Mouse (Mus musculus): ENCODE data around the gene Rras2. TPM values are rescaled to one million over a fixed set of nuclear protein-coding genes. Genes with fewer than 3 reads are reported as not detected.

Gene Rras2
- 124 TPM for total RNA-seq (2023)

DNA sequence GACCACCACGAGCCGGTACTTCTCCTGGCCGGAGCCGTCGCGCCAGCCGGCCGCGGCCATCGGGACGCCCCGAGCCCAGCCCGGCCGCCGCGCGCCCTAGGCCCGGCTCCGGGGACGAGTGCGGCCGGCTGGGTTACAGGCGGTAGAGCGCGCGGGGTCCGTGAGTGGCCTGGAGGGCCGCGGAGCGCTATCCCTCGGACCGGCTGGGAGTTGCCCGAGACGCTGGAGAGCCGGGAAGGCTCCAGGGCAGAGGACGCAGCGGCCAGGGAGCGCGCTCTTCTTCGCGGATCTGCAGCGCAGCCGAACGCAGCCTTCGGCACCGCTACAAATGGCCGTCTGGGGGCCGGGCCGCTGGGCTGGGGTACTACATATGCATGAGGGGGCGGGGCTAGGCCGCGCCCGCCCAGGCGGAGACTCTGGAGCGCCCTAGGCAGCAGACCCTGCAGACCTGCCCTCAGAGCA is at the start of gene Rras2:
Gene Rras2 (minus strand): TSS at position 338 of the 462 bp plus-strand sequence.

Other genes with a start within 250 kb of the Rras2 start
- gene Copb1, start 136.9 kb upstream of the Rras2 start, total RNA-seq (2023): 87.1 TPM
- gene Psma1, start 158.3 kb upstream of the Rras2 start, total RNA-seq (2023): 80.4 TPM